Mouse (Mus musculus): ENCODE measurements at regions not wholly inside any gene's neighbourhood (a gene's known extent, or its start where the extent isn't known, plus 50 kb on each side); places are given as distances from the start of the nearest gene placed in this dataset.

DNA sequence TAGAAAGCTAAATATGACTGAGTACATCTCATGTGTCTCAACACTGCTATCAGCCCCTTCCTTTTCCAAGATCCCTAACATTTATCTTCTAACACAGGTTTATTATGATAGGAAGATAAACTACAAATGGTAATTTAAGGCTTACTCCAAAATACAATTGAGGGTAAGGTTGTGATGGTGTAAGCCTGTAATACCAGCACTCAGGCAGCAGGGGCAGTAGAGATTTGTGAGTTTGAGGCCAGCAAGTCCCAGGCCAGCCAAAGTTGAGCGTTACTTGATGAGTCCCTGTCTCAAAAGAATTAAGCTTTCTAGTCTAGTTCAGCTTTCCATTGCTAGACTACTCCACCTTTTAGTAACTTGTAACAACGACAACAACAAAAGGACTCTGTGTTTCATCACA, 69.1 kb downstream of the Pabpc6 start:
- no peak overlapping the region for H3K9ac ChIP-seq (replicated peaks)
- H3K27ac ChIP-seq = no peak overlapping the region
- no peaks in the 10 kb centered on the region for H3K27me3 ChIP-seq
- 79% methylated on average over 2 of the region's 2 CpGs for WGBS
- H3K9me3 ChIP-seq = no peaks in the 10 kb centered on the region
- no peaks in the 10 kb centered on the region for H3K36me3 ChIP-seq
- H3K4me3 ChIP-seq (replicated peaks) = no peak overlapping the region
- H3K4me1 ChIP-seq (replicated peaks) = no peaks in the 10 kb centered on the region
- no peak overlapping the region for H3K4me2 ChIP-seq
- no peak for ATAC-seq (ENCODE audit: insufficient number of reproducible peaks, insufficient read depth, low FRiP score, low TSS enrichment, low read depth)
